Mouse (Mus musculus) liver, adult 2 months (tissue): ENCODE results near the gene Creb5.

ENCODE experiments used
- CTCF ChIP-seq: fragments of 200-500 bp; IDR thresholded peaks from 2 replicates; pipeline ENCODE4 v1.5.1; 2011; ENCODE audit warnings: low read depth, low read length, control low read depth
- POLR2A ChIP-seq: fragments of 200-500 bp; IDR thresholded peaks from 2 replicates; pipeline ENCODE4 v1.6.1; 2011; ENCODE audit warnings: low read length, control low read depth; ENCODE audit not compliant: insufficient read depth; ENCODE audit errors: extremely low read depth

- TF ChIP-seq POLR2A (no peak), CTCF (no peak)
Measured at GRCm38 (mm10) chr6:53548236-53548635, 261.2 kb downstream of the Creb5 start.
